Mouse (Mus musculus) cerebellum, adult 2 months (tissue): ENCODE results near the gene Plin5. TPM values are rescaled to one million over a fixed set of nuclear protein-coding genes. Genes with fewer than 3 reads are reported as not detected.

ENCODE experiments used
- DNase-seq, 2 experiments: peaks; one replicate each; pipeline ENCODE4 v3.0.0; 2021
- H3K27ac ChIP-seq: fragments of 200-500 bp; 2 replicates; pipeline ENCODE4 v1.5.1; 2012; ENCODE audit warnings: low read length, control low read depth, inconsistent platforms; ENCODE audit not compliant: insufficient read depth
- H3K27me3 ChIP-seq: fragments of 200-500 bp; 2 replicates; pipeline ENCODE4 v1.6.1; 2012; ENCODE audit warnings: inconsistent platforms, mild to moderate bottlenecking, low read length, moderate library complexity; ENCODE audit not compliant: control insufficient read depth, insufficient read depth
- H3K4me1 ChIP-seq: fragments of 200-500 bp; 2 replicates; pipeline ENCODE4 v1.6.1; 2011; ENCODE audit warnings: low read length; ENCODE audit not compliant: control insufficient read depth, insufficient read depth
- H3K4me3 ChIP-seq: fragments of 200-500 bp; replicated peaks from 2 replicates; pipeline ENCODE3; 2011; ENCODE audit warnings: mild to moderate bottlenecking, low read depth, low read length, control low read depth; ENCODE audit not compliant: insufficient read depth
- CTCF ChIP-seq: fragments of 200-500 bp; IDR thresholded peaks from 2 replicates; pipeline ENCODE4 v1.5.1; 2011; ENCODE audit warnings: low read depth, mild to moderate bottlenecking, control low read depth, low read length, moderate library complexity, borderline replicate concordance; ENCODE audit not compliant: insufficient read depth
- POLR2A ChIP-seq: fragments of 200-500 bp; IDR thresholded peaks from 2 replicates; pipeline ENCODE4 v1.6.1; 2011; ENCODE audit warnings: low read length, control low read depth, borderline replicate concordance; ENCODE audit not compliant: insufficient read depth
- WGBS: fragments of 180-500 bp; shearing (Covaris S2); methylation state at CpG from one replicate; pipeline ENCODE4 v1.1.7; 2018; 5-methylcytosine and 5-hydroxymethylcytosine counted together
- polyA plus RNA-seq: library from polyadenylated mRNA; depleted of rRNA; stranded (reverse); fragments of >200 nt; gene quantifications from 2 replicates; pipeline ENCODE4 v1.2.3, GENCODE M21; 2012

Gene Plin5
- polyA plus RNA-seq, 1 experiment = 0.38 TPM

GRCm38 (mm10) chr17:56148790-56149618 lies 31.6 kb upstream of the Plin5 start:
- Histone ChIP-seq H3K27ac (no peak overlapping the region), H3K4me1 (peaks cover 3% of the 10 kb centered on the region; the same call in 1 of the 2 replicates), H3K27me3 (no peaks in the 10 kb centered on the region; the same call in 1 of the 2 replicates), H3K4me3 (peak overlapping the region; percentile 34)
- DNase-seq = peak in 1 of 2 experiments; percentile 31
- TF ChIP-seq POLR2A (no peak), CTCF (no peak)
- 6% methylated on average over 30 of the region's 30 CpGs for WGBS

DNA sequence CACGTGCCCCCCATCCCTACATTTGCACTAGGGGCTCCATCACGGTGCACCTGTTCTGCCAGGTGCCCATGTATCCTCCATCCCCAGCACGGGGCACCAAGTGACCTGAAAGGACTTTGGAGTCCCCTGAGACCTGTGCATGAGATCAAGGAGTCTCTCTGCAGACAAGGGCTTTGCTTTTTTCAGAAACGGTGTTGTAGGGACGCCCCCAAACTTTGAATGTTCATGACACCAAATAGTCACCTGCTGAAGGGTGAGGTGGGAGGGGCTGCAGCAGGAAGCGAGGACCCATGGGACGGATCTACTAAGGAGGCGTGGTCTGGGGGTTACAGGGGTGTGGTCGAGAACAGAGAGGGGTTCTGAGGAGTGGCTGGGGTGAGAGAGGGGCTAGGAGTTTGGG lies 30.9 kb upstream of the Plin5 start:
- Histone ChIP-seq H3K4me1 (no peaks in the 10 kb centered on the region; the same call in 1 of the 2 replicates), H3K27me3 (no peaks in the 10 kb centered on the region; the same call in 1 of the 2 replicates), H3K27ac (no peak overlapping the region), H3K4me3 (no peak overlapping the region)
- no peak for DNase-seq
- no peak for TF ChIP-seq POLR2A
- TF ChIP-seq CTCF = no peak
- WGBS = 40% methylated on average over 9 of the region's 9 CpGs

DNA sequence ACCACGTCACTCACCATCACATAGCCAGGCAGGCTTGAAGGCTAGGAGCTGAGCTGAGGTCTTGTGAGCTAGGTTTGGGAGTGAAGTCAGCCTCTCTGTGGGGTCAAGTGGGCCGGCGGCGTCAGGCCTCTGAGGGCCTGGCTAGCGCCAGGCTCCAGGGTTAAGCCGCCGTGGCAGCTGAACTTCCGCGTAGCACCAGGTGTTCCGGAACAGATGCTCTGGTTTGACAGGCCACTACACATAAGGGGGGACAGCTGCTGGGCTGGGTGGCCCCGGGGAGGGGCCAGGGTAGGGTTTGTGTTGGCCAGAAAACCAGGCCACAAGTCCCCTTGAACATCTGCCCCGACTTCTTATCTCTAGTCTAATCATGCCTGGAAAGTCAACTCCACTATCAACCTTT lies 30.0 kb upstream of the Plin5 start:
- Histone ChIP-seq H3K4me3 (no peak overlapping the region), H3K4me1 (no peaks in the 10 kb centered on the region), H3K27ac (no peak overlapping the region), H3K27me3 (no peaks in the 10 kb centered on the region; the same call in 1 of the 2 replicates)
- 54% methylated on average over 12 of the region's 12 CpGs for whole genome bisulfite sequencing
- DNase-seq = no peak
- TF ChIP-seq CTCF (no peak), POLR2A (no peak)

GRCm38 (mm10) chr17:56146131-56146530 lies 28.7 kb upstream of the Plin5 start:
- H3K4me3 ChIP-seq = no peak overlapping the region
- no peak for DNase-seq
- no peaks in the 10 kb centered on the region for H3K4me1 ChIP-seq
- H3K27ac ChIP-seq = no peak overlapping the region
- no peak for TF ChIP-seq CTCF
- TF ChIP-seq POLR2A = no peak
- no peaks in the 10 kb centered on the region; the same call in 1 of the 2 replicates for H3K27me3 ChIP-seq
- WGBS = 36% methylated on average over 9 of the region's 9 CpGs

GRCm38 (mm10) chr17:56144546-56144945 lies 27.1 kb upstream of the Plin5 start:
- Histone ChIP-seq H3K27ac (no peak overlapping the region), H3K4me1 (peaks cover 5% of the 10 kb centered on the region; the same call in 1 of the 2 replicates), H3K27me3 (no peaks in the 10 kb centered on the region; the same call in 1 of the 2 replicates), H3K4me3 (no peak overlapping the region)
- TF ChIP-seq POLR2A = no peak
- TF ChIP-seq CTCF = no peak
- WGBS = 65% methylated on average over 9 of the region's 9 CpGs
- no peak for DNase-seq

DNA sequence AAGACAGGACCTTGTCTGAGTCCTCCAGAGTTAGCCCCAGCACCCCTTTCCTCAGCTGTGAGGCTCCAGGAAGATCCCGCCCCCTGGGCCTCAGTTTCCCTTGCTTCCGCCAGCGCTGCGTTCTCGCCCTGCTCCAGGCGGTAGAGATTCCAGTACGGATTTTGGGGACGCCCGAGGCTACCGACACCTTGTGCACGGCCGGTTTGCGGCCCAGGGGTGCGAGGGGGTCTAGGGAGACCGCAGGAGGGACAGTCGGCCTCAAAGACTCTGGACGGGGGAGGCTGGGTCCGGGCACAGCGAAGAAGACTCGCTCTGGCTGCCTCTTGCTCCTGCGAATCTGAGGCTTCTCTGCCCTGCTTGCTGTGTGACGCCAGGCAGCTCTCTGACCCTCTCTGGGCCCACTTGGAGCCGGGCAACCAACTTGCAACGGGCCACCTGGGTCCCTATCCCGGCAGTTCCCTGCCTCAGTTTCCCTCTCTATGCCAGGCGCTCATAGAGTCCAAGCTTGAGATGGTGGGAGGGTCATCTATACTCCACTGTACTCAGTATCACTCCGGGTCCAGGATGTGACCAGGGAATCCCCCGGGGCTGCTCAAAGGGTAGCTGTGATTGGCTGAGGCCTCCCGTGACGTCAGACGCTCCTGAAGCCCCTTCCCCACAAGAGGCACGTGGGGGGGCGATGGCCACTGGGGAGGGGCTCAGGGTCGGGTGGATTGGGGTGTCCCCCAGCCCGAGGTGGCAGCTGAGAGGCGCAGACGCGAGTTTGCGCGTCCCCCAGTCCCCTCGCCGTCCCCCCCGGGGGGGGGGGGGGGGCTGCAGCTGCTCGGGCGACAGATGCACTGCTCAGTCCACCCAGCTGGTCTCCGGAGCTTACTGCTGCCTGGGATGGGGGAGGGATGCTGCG lies 24.6 kb upstream of the Plin5 start:
- peak; percentile 70 to 83 for DNase-seq
- WGBS = 2% methylated on average over 38 of the region's 47 CpGs
- H3K27me3 ChIP-seq = no peaks in the 10 kb centered on the region
- H3K4me1 ChIP-seq = peaks cover 13% of the 10 kb centered on the region
- no peak overlapping the region for H3K27ac ChIP-seq
- TF ChIP-seq POLR2A (peak; percentile 50; the same call in 1 of the 2 replicates), CTCF (no peak)
- peak overlapping the region; percentile 61 for H3K4me3 ChIP-seq

DNA sequence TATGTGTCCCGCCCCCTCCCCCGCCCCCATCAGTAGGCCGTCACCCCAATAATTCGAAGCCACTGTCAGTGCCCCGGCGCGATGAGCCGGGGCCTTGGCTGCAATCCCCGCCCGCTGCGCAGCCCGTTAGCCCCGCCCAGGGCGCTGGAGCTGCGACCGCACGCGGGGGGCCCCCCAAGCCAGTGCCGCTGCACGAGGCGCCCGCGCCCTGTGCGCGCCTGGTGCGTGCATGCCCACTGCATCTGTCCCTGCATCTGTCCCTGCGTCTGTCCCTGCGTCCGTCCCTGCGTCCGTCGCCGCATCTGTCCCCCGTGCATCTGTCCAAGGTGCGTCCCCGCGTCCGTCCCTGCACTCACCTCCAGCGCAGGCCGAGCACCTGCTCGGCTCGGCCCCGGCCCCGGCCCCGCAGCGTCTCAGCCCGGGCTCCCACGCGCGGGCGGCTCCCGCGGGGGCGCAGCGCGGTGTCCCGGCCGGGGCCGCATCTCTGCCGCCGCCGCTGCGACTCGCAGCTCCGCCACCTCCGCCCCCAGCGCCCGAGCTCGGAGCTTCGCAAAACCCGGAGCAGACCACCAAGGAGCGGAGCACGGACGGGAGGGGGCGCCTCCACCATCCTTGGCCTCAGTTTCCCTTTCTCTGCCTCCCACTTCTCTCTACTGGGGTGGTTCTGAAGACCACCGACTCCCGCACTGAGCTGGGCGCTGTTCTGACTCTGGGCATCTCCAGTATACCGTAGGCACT lies 22.6 kb upstream of the Plin5 start, which contains the start of gene Sema6b:
Gene Sema6b, minus strand, starts transcription at position 486 of the 738 bp plus-strand sequence.
- H3K27me3 ChIP-seq = no peaks in the 10 kb centered on the region
- WGBS = 2% methylated on average over 79 of the region's 79 CpGs
- TF ChIP-seq POLR2A = peak; percentile 41; the same call in 1 of the 2 replicates
- TF ChIP-seq CTCF = no peak

More for the DNA sequence above, 22.6 kb upstream of the Plin5 start, which contains the start of gene Sema6b:
- DNase-seq = peak; percentile 82 to 89
- Histone ChIP-seq H3K4me3 (peak within 1 kb of the TSS; percentile 60), H3K27ac (peak within 1 kb of the TSS; percentile 65), H3K4me1 (peaks cover 13% of the 10 kb centered on the region)
